10 mouse cellular contexts compared by ENCODE assay signal in the genomic region with DNA sequence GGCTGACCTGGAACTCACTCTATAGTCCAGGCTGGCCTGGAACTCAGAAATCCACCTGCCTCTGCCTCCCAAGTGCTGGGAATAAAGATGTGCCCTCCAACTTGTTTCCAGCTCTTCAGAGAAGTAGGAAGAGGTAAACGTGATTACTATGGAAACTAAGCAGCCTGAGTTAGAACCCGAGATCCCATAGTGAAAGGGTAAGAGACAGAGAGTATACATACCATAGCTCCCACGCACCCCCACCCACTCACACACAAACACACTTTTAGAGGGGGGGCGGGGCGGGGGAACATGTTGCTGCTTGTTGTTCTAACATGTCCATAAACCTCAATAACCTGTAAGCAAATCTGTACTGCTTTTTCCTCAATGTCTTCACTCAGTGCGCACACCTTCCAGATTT. TPM values are rescaled to one million over a fixed set of nuclear protein-coding genes. Genes with fewer than 3 reads are reported as not detected.
DNase-seq lines count a peak whose midpoint lies in the region; ATAC-seq and TF ChIP-seq lines count a peak whose summit lies in the region.
"Had no signal": no experiment of that assay in that cellular context is flagged by ENCODE, and none has a peak within 500 bp of the region (broad histone marks: within the 10 kb centered on the region; RNA-seq: fewer than 3 reads in every experiment).

No protein-coding gene starts in this region.

- H3K27me3 ChIP-seq in lung, embryonic 14.5 days (ENCODE audit: insufficient read depth, low read length) = no peaks in the 10 kb centered on the region
- H3K27me3 ChIP-seq in forebrain, embryonic 10.5 days (ENCODE audit: poor library complexity, severe bottlenecking) = peaks cover 3% of the 10 kb centered on the region; the same call in 1 of the 2 replicates
- H3K27me3 ChIP-seq in limb, embryonic 12.5 days = no peaks in the 10 kb centered on the region
- H3K27me3 ChIP-seq in small intestine, adult 2 months (ENCODE audit: control insufficient read depth, insufficient read depth, low read length) = no peaks in the 10 kb centered on the region

- peaks cover 6% of the 10 kb centered on the region; the same call in 1 of the 2 replicates for H3K4me1 ChIP-seq in lung, embryonic 14.5 days (ENCODE audit: insufficient read depth)
- H3K4me1 ChIP-seq in forebrain, embryonic 10.5 days = peaks cover 19% of the 10 kb centered on the region
- peaks cover 15% of the 10 kb centered on the region for H3K4me1 ChIP-seq in limb, embryonic 12.5 days (replicated peaks)
- peaks cover 6% of the 10 kb centered on the region for H3K4me1 ChIP-seq in small intestine, adult 2 months (ENCODE audit: control insufficient read depth, insufficient read depth, insufficient read length, low read length)

- no peak for TF ChIP-seq CTCF in lung, embryonic 14.5 days (IDR thresholded peaks at IDR 0.05; ENCODE audit: low read depth)
- no peak for TF ChIP-seq CTCF in small intestine, adult 2 months (IDR thresholded peaks at IDR 0.05; ENCODE audit: extremely low read depth, insufficient read length, insufficient replicate concordance, low read depth, low read length)

- no peak for ATAC-seq in lung, embryonic 14.5 days (ENCODE audit: insufficient read depth)
- no peak for ATAC-seq in limb, embryonic 12.5 days (ENCODE audit: insufficient number of reproducible peaks, insufficient read depth, low FRiP score, low TSS enrichment, low read depth)

- H3K9ac ChIP-seq in lung, embryonic 14.5 days = peak overlapping the region; percentile 93; the same call in 1 of the 2 replicates
- H3K9ac ChIP-seq in limb, embryonic 12.5 days (replicated peaks) = peak overlapping the region; percentile 99; the same call in 1 of the 2 replicates

- H3K4me3 ChIP-seq in lung, embryonic 14.5 days (ENCODE audit: low read depth, low read length) = peak overlapping the region; percentile 86
- peak overlapping the region; percentile 99 for H3K4me3 ChIP-seq in forebrain, embryonic 10.5 days
- H3K4me3 ChIP-seq in limb, embryonic 12.5 days (replicated peaks) = peak overlapping the region; percentile 99
- peak overlapping the region; percentile 97; the same call in 1 of the 2 replicates for H3K4me3 ChIP-seq in small intestine, adult 2 months (ENCODE audit: low read depth, low read length)

- no peak for TF ChIP-seq POLR2A in small intestine, adult 2 months (IDR thresholded peaks at IDR 0.05; ENCODE audit: low read depth, low read length)

- no peak for DNase-seq in lung, embryonic 14.5 days
- DNase-seq in lung, postnatal 4 days = no peak
- DNase-seq in forebrain, embryonic 10.5 days (ENCODE audit: extremely low spot score, low spot score) = no peak
- no peak for DNase-seq in left cerebral cortex, adult 11 months (ENCODE audit: low spot score)
- no peak for DNase-seq in adrenal gland, adult 2 months
- DNase-seq in cerebellum, adult 11 months = no peak
- DNase-seq: lung, adult 2 months; thymus, adult 2 months had no signal

- no peak overlapping the region; the same call in 1 of the 2 replicates for H3K27ac ChIP-seq in lung, embryonic 14.5 days (ENCODE audit: low read depth)
- H3K27ac ChIP-seq in forebrain, embryonic 10.5 days = no peak overlapping the region
- H3K27ac ChIP-seq in limb, embryonic 12.5 days = no peak overlapping the region
- peak overlapping the region; percentile 82 for H3K27ac ChIP-seq in small intestine, adult 2 months (ENCODE audit: insufficient read depth, low read depth, low read length)

- H3K9me3 ChIP-seq in lung, embryonic 14.5 days (ENCODE audit: low read depth, low read length) = no peaks in the 10 kb centered on the region
- H3K9me3 ChIP-seq in forebrain, embryonic 10.5 days = 0 out of 2 replicates have a peak, but pooled peaks cover 8% of the 10 kb centered on the region
- H3K9me3 ChIP-seq in limb, embryonic 12.5 days = peaks cover 7% of the 10 kb centered on the region; the same call in 1 of the 2 replicates

- H3K4me2 ChIP-seq in lung, embryonic 14.5 days = peak overlapping the region; percentile 71
- peak overlapping the region; percentile 65 for H3K4me2 ChIP-seq in limb, embryonic 12.5 days

- WGBS in lung, embryonic 14.5 days = 69% methylated on average over 6 of the region's 6 CpGs
- 84% methylated on average over 6 of the region's 6 CpGs for WGBS in forebrain, embryonic 10.5 days
- WGBS in limb, embryonic 12.5 days = 77% methylated on average over 6 of the region's 6 CpGs
- WGBS in small intestine, adult 2 months = 28% methylated on average over 6 of the region's 6 CpGs

- no peaks in the 10 kb centered on the region for H3K36me3 ChIP-seq in lung, embryonic 14.5 days (ENCODE audit: insufficient read depth)
- H3K36me3 ChIP-seq in forebrain, embryonic 10.5 days (replicated peaks) = peaks cover 16% of the 10 kb centered on the region
- H3K36me3 ChIP-seq in limb, embryonic 12.5 days = no peaks in the 10 kb centered on the region
- no peaks in the 10 kb centered on the region for H3K36me3 ChIP-seq in small intestine, adult 2 months (ENCODE audit: control insufficient read depth, insufficient read depth, low read length)

RNA-seq across cellular contexts. Expression of a gene that starts 2.0 kb away (rescaled TPM):
- polyA plus RNA-seq in lung, embryonic 14.5 days (2014; fragmentation: Nextera tagmentation; extraction: Ambion mirVana) = 70.7 and 76.2 TPM in 2 replicates
- polyA plus RNA-seq in forebrain, embryonic 10.5 days (2016; fragmentation: Nextera tagmentation; extraction: Ambion mirVana) = 96.2 and 101 TPM in 2 replicates
- 81.1 and 85.8 TPM in 2 replicates for polyA plus RNA-seq in limb, embryonic 12.5 days (2016; fragmentation: Nextera tagmentation; extraction: Ambion mirVana)
- 16.2 and 27.3 TPM in 2 replicates for polyA plus RNA-seq in small intestine, adult 2 months (2012; rRNA removed)
- 10 to 100 TPM; 69.2 to 70.2 TPM for total RNA-seq in adrenal gland, adult 2 months (2021)
- polyA plus RNA-seq in adrenal gland, adult 2 months (2012; rRNA removed) = 29.8 and 34.3 TPM in 2 replicates

RNA-seq across cellular contexts. Expression of a gene that starts 37.1 kb away (rescaled TPM):
- polyA plus RNA-seq in lung, embryonic 14.5 days (2014; fragmentation: Nextera tagmentation; extraction: Ambion mirVana) = 46.0 and 48.1 TPM in 2 replicates
- polyA plus RNA-seq in forebrain, embryonic 10.5 days (2016; fragmentation: Nextera tagmentation; extraction: Ambion mirVana) = 66.5 and 69.5 TPM in 2 replicates
- polyA plus RNA-seq in limb, embryonic 12.5 days (2016; fragmentation: Nextera tagmentation; extraction: Ambion mirVana) = 51.2 and 53.5 TPM in 2 replicates
- 4.9 and 8.6 TPM in 2 replicates for polyA plus RNA-seq in small intestine, adult 2 months (2012; rRNA removed)
- 10 to 100 TPM; 34.7 to 41.3 TPM for total RNA-seq in adrenal gland, adult 2 months (2021)
- polyA plus RNA-seq in adrenal gland, adult 2 months (2012; rRNA removed) = 9.5 and 10.9 TPM in 2 replicates
